Mouse (Mus musculus) left cerebral cortex, adult 9 months (tissue): ENCODE results near the gene R3hdm2.

Experiments
- DNase-seq, 2 experiments: peaks; one replicate each; pipeline ENCODE4 v3.0.0; 2022; ENCODE audit warnings: low spot score in 2 of 2

R3hdm2 gene

DNA sequence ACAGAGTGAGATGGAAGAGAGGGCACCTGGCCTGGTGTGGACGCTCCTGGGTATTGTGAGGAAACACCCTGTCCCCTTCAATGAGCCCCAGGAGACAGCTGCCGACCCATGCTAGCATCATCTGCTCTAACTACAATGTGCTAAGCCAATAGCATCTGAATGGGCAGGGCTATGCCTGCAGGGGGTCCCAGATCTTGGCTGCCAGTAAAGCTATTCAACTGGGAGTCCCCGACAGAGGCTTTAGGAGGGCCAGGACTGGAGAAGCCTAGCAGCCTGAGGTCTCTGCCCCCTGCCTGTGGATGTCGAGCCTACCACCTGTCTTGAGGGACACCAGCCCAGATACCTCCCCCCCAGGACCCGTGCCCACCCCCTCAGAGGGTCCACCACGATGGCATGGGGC is 162.6 kb downstream of the R3hdm2 start:
- no peak for DNase-seq

GRCm38 (mm10) chr10:127543916-127544315 is 163.8 kb downstream of the R3hdm2 start:
- DNase-seq = no peak

GRCm38 (mm10) chr10:127544375-127544774 is 164.2 kb downstream of the R3hdm2 start:
- no peak for DNase-seq

DNA sequence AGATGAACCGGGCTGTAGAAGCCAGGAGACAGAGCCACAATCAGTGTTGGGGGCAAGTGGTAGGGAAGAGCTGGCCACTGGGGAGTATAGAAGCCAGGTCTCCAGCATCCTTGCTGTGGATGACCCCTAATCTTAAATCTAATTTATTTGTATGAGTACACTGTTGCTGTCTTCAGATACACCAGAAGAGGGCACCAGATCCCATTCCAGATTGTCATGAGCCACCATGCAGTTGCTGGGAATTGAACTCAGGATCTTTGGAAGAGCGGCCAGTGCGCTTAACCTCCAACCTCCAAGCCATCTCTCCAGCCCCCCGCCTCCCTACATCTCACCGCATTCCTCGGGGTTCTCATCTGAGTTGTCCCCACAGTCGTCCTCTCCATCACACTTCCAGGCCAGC is 166.4 kb downstream of the R3hdm2 start:
- DNase-seq = no peak

DNA sequence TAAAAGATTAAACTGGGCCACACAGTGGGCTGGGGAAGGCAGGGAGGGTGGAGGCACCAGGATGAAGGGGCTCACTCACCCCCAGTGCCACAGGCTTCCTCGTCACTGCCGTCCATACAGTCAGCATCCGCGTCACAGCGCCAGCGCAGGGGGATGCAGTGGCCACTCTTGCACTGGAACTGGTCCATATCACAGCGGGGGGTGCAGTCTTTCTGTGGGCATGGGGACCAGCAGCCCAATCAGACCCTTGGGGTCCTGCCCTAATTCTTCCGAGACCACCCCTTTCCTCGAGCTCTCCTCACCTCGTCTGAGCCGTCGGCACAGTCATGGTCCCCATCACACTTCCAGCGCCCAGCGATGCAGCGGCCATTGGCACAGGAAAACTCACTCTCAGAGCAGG is 168.1 kb downstream of the R3hdm2 start:
- no peak for DNase-seq
